Mouse (Mus musculus) gastrocnemius, postnatal 36 days (tissue): ENCODE measurements around the gene Mmp19. TPM values are rescaled to one million over a fixed set of nuclear protein-coding genes. Genes with fewer than 3 reads are reported as not detected.

Source experiments
- DNase-seq, 2 experiments: peaks; one replicate each; pipeline ENCODE4 v3.0.0; 2022
- intact Hi-C: fragments of 180-260 bp; cut with DNase I; formaldehyde crosslinking; loops from one replicate; pipeline ENCODE4 v1.15.1; 2025
- total RNA-seq, 2 experiments: library from RNA; stranded (reverse); gene quantifications; 2 replicates each; pipeline ENCODE4 v1.2.3; 2021

The Mmp19 gene
- total RNA-seq, 2 experiments from 2014 or later, result 0.92 to 2.6 TPM

DNA sequence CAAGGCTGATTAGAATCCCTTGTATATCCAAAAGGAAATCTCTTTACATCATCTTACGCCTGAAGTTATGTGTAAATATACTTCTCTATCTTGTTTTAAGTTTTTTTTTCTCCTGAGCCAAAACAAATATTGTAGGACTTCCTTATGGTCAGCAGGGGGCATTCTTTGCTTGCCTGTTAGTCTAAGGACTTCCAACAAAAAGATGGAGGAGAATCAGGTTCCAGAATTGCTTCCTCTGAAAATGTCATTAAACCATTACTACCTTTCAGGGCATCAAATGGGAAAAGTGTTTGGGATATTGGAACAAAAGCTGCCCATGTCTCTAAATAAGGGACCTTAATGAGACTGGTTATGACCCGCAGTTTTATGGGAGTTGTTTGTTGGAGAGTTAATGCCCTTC is 54.8 kb downstream of the Mmp19 start:
- intact Hi-C loops, result loop anchor here (2.0 to 10.0 kb wide), 2 partner anchors 49 to 129 kb away; no protein-coding TSS in a partner anchor
- no peak for DNase-seq

DNA sequence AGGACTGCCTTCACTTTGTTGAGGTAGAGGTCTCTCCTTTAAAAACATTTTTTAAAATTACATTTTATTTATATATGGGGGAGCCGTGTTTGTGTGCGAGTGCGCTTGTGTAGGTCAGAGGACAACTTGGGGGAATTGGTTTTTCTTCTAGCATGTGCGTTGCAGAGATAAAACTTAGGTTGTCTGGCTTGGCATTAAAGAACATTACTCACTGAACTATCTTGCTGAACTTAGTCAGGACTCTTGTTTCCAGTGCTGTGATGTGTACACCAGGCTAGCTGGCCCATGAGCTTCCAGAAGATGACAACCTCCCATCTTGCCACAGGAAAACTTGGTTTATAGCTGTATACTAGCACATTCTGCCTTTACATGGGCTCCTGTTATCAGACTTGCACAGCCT is 56.0 kb downstream of the Mmp19 start:
- intact Hi-C loops, result loop anchor here (10.0 kb wide), 1 partner anchor 128 kb away; no protein-coding TSS in a partner anchor
- DNase-seq, result no peak

DNA sequence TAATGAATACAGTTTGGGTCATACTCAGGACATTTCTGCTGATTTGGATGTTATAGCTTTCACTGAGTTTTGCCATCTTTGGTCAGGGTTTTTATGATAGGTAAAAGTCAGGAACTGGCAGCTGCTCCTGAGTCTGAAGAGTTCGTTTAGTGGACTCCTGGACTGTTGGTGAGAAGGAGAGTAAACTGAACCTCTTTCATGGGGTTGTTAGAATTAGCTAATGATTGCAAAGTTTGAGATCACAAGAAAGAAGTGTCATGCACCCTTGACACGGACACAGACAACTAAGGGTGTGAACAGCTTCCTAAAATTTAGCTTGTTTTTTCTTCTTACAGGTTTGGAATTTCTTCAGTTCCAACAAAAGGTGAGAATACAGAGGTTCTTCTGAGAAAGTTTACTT is 57.7 kb downstream of the Mmp19 start:
- intact Hi-C loops, result loop anchor here (10.0 kb wide), 1 partner anchor 126 kb away; no protein-coding TSS in a partner anchor
- DNase-seq, result no peak

DNA sequence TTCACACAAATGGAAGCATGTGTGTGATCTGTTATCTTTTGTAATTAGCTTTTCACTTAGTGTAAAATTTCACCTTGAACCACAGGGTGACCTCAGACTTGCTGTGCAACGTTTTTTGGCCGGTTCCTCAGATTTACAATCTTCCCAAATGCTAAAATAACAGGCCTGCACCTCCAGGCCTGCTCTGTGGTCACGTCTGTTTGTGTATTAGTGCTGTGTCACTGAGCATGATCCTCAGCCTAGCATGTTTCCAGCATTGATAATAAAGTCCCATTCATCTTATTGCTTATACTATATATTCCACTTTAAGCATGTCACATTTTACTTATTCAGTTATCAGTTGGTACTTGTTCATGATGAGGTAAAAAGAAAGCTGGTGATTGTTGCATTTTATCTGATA is 59.6 kb downstream of the Mmp19 start:
- intact Hi-C loops, result no loop called here
- no peak for DNase-seq

Other genes starting within 250 kb of the Mmp19 start
- gene Zc3h10, start 243.1 kb upstream of the Mmp19 start, total RNA-seq, result 1 to 10 TPM; 3.7 to 5.3 TPM
- gene Rpl41, start 241.6 kb upstream of the Mmp19 start, total RNA-seq, result 100 to 1,000 TPM; 857 to 980 TPM
- 10 to 100 TPM; 32.8 to 39.0 TPM for gene Pa2g4, start 224.9 kb upstream of the Mmp19 start, total RNA-seq
- gene Erbb3, start 201.3 kb upstream of the Mmp19 start, total RNA-seq, result 1 to 10 TPM; 2.1 to 4.6 TPM
- gene Rps26, start 164.2 kb upstream of the Mmp19 start, total RNA-seq, result 100 to 1,000 TPM; 289 to 338 TPM
- under 1 TPM; 0.26 to 0.69 TPM for gene Ikzf4, start 144.9 kb upstream of the Mmp19 start, total RNA-seq
- gene Suox, start 116.8 kb upstream of the Mmp19 start, total RNA-seq, result 10 to 100 TPM; 19.4 to 20.3 TPM
- gene Rab5b, start 94.6 kb upstream of the Mmp19 start, total RNA-seq, result 10 to 100 TPM; 80.4 to 90.1 TPM
- under 1 TPM in 1 of 2 experiments, not detected in 1; 0.22 TPM for gene Pmel, start 86.7 kb upstream of the Mmp19 start, total RNA-seq
- gene Cdk2, start 85.9 kb upstream of the Mmp19 start, total RNA-seq, result 1 to 10 TPM; 4.6 to 5.5 TPM
- 1 to 10 TPM; 7.7 to 9.8 TPM for gene Dgka, start 46.1 kb upstream of the Mmp19 start, total RNA-seq
- 10 to 100 TPM in 1 of 2 experiments, 1 to 10 TPM in 1; 8.8 to 11.7 TPM for gene Pym1, start 43.0 kb upstream of the Mmp19 start, total RNA-seq
- 10 to 100 TPM; 19.1 to 20.0 TPM for gene Dnajc14, start 13.2 kb downstream of the Mmp19 start, total RNA-seq
- 1 to 10 TPM; 2.9 to 3.2 TPM for gene Tmem198b, start 13.5 kb downstream of the Mmp19 start, total RNA-seq
- 10 to 100 TPM; 25.2 to 27.2 TPM for gene Sarnp, start 26.4 kb downstream of the Mmp19 start, total RNA-seq
- gene Ormdl2, start 30.7 kb downstream of the Mmp19 start, total RNA-seq, result 1 to 10 TPM; 3.4 to 3.5 TPM
- 1 to 10 TPM; 2.8 to 5.8 TPM for gene Gdf11, start 100.8 kb downstream of the Mmp19 start, total RNA-seq
- gene Cd63, start 110.1 kb downstream of the Mmp19 start, total RNA-seq, result 100 to 1,000 TPM in 1 of 2 experiments, 10 to 100 TPM in 1; 94.8 to 103 TPM
- 1 to 10 TPM; 3.5 to 4.1 TPM for gene Rdh5, start 132.0 kb downstream of the Mmp19 start, total RNA-seq
- gene Bloc1s1, start 133.1 kb downstream of the Mmp19 start, total RNA-seq, result 100 to 1,000 TPM; 146 to 165 TPM
- 10 to 100 TPM; 47.9 to 60.1 TPM for gene Itga7, start 142.9 kb downstream of the Mmp19 start, total RNA-seq
- under 1 TPM in 1 of 2 experiments, not detected in 1; 0.28 TPM for gene Mettl7b, start 170.1 kb downstream of the Mmp19 start, total RNA-seq
- not detected for gene Olfr9, start 198.5 kb downstream of the Mmp19 start, total RNA-seq
- gene Olfr763, start 219.9 kb downstream of the Mmp19 start, total RNA-seq, result not detected
- not detected for gene Olfr764-ps1, start 249.0 kb downstream of the Mmp19 start, total RNA-seq